Mouse (Mus musculus) testis, adult 2 months (tissue): Measurements from ENCODE around the gene Crybg2.

ENCODE experiments used
- CTCF ChIP-seq: fragments of 200-500 bp; IDR thresholded peaks from 2 replicates; pipeline ENCODE4 v1.5.1; 2012; ENCODE audit warnings: low read depth, mild to moderate bottlenecking, inconsistent platforms, low read length, moderate library complexity; ENCODE audit not compliant: control insufficient read depth, insufficient read depth, insufficient replicate concordance
- POLR2A ChIP-seq: fragments of 200-500 bp; IDR thresholded peaks from 2 replicates; pipeline ENCODE4 v1.6.1; 2012; ENCODE audit warnings: low read depth, mild to moderate bottlenecking, inconsistent platforms, low read length, moderate library complexity; ENCODE audit not compliant: control insufficient read depth

DNA sequence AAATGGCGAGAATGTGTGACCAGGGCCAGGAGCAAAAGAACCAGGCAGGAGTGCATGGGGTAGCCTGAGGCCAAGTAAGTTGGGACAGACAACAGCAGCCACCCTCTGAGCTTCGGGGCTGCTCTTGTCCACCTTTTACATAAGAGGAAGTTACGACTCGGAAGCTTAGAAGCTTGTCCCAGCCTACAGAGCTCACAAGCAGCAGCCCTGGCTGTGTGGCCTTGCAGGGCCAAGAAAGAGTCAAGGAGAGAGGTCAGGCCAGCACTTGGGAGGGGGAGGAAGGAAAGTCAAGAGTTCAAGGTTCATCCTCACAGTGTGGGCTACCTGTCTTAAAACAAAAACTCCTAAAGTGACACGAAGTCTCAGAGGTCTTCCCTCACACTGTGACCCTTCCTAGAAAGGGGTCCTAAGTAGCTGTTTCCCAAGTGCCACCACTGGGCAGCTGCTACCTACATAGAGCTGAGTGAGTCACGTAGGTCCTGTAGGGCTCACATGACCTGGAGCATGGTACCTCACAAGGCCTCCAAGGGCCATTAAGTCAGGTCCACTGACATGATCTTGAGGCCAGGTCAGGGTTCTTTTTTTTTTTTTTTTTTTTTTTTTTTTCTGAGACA is 59.7 kb downstream of the Crybg2 start:
- TF ChIP-seq CTCF, result no peak
- no peak for TF ChIP-seq POLR2A
